Mouse (Mus musculus): ENCODE measurements at regions not wholly inside any gene's neighbourhood (a gene's known extent, or its start where the extent isn't known, plus 50 kb on each side); places are given as distances from the start of the nearest gene placed in this dataset.
A peak's percentile ranks its signal among the peaks of the same experiment; 100 is the strongest.
"Not testable (repeated sequence)": the region's sequence is repeated elsewhere in the genome, so short reads cannot be mapped to it uniquely, and the experiment has no call there.

GRCm38 (mm10) chr2:81848836-81849410 lies 204.1 kb upstream of the Zfp804a start:
- Histone ChIP-seq H3K27me3 (ENCODE audit: control insufficient read depth, insufficient read depth, insufficient read length) (no peaks in the 10 kb centered on the region), H3K4me3 (ENCODE audit: insufficient read depth, poor library complexity, severe bottlenecking) (no peak overlapping the region), H3K79me3 (ENCODE audit: low read depth) (no peaks in the 10 kb centered on the region), H3ac (ENCODE audit: control insufficient read depth, insufficient read length, low read depth) (no peak overlapping the region), H3K36me3 (ENCODE audit: control insufficient read depth, insufficient read depth) (no peaks in the 10 kb centered on the region), H3K79me2 (ENCODE audit: control insufficient read depth, insufficient read depth) (no peaks in the 10 kb centered on the region)
- no peak for TF ChIP-seq FOSL1 (IDR thresholded peaks at IDR 0.05; ENCODE audit: insufficient read depth, low read length, poor library complexity, severe bottlenecking)
- no peak for TF ChIP-seq MYOG (IDR thresholded peaks at IDR 0.05; ENCODE audit: control insufficient read depth, extremely low read depth, insufficient read length)
- TF ChIP-seq MYOD1 (IDR thresholded peaks at IDR 0.05; ENCODE audit: control insufficient read depth, insufficient read length, low read depth): no peak
- no peak for TF ChIP-seq MAX (IDR thresholded peaks at IDR 0.05)
- TF ChIP-seq CEBPB (IDR thresholded peaks at IDR 0.05; ENCODE audit: low read depth): no peak
- TF ChIP-seq USF1 (IDR thresholded peaks at IDR 0.05; ENCODE audit: low read depth): no peak
- no peak for TF ChIP-seq CTCF (IDR thresholded peaks at IDR 0.05; ENCODE audit: control insufficient read depth, insufficient read depth, insufficient read length)

GRCm38 (mm10) chr2:81849927-81850326 lies 203.1 kb upstream of the Zfp804a start:
- H3ac ChIP-seq (ENCODE audit: control insufficient read depth, insufficient read length, low read depth): no peak overlapping the region
- H3K36me3 ChIP-seq (ENCODE audit: control insufficient read depth, insufficient read depth): no peaks in the 10 kb centered on the region
- TF ChIP-seq CEBPB (IDR thresholded peaks at IDR 0.05; ENCODE audit: low read depth): no peak
- TF ChIP-seq USF1 (IDR thresholded peaks at IDR 0.05; ENCODE audit: low read depth): no peak
- TF ChIP-seq CTCF (IDR thresholded peaks at IDR 0.05; ENCODE audit: control insufficient read depth, insufficient read depth, insufficient read length): no peak
- TF ChIP-seq MYOG (IDR thresholded peaks at IDR 0.05; ENCODE audit: control insufficient read depth, extremely low read depth, insufficient read length): no peak
- no peak for TF ChIP-seq MAX (IDR thresholded peaks at IDR 0.05)
- TF ChIP-seq FOSL1 (IDR thresholded peaks at IDR 0.05; ENCODE audit: insufficient read depth, low read length, poor library complexity, severe bottlenecking): no peak
- no peak for TF ChIP-seq MYOD1 (IDR thresholded peaks at IDR 0.05; ENCODE audit: control insufficient read depth, insufficient read length, low read depth)
- H3K4me3 ChIP-seq (ENCODE audit: insufficient read depth, poor library complexity, severe bottlenecking): no peak overlapping the region
- H3K79me2 ChIP-seq (ENCODE audit: control insufficient read depth, insufficient read depth): no peaks in the 10 kb centered on the region
- H3K79me3 ChIP-seq (ENCODE audit: low read depth): no peaks in the 10 kb centered on the region
- H3K27me3 ChIP-seq (ENCODE audit: control insufficient read depth, insufficient read depth, insufficient read length): no peaks in the 10 kb centered on the region

- Histone ChIP-seq H3K79me3 (ENCODE audit: low read depth) (no peaks in the 10 kb centered on the region), H3K36me3 (ENCODE audit: control insufficient read depth, insufficient read depth) (no peaks in the 10 kb centered on the region), H3ac (ENCODE audit: control insufficient read depth, insufficient read length, low read depth) (no peak overlapping the region), H3K27me3 (ENCODE audit: control insufficient read depth, insufficient read depth, insufficient read length) (no peaks in the 10 kb centered on the region), H3K79me2 (ENCODE audit: control insufficient read depth, insufficient read depth) (no peaks in the 10 kb centered on the region), H3K4me3 (ENCODE audit: insufficient read depth, poor library complexity, severe bottlenecking) (no peak overlapping the region)
- TF ChIP-seq FOSL1 (IDR thresholded peaks at IDR 0.05; ENCODE audit: insufficient read depth, low read length, poor library complexity, severe bottlenecking) (no peak), CTCF (IDR thresholded peaks at IDR 0.05; ENCODE audit: control insufficient read depth, insufficient read depth, insufficient read length) (no peak), MAX (IDR thresholded peaks at IDR 0.05) (no peak), MYOG (IDR thresholded peaks at IDR 0.05; ENCODE audit: control insufficient read depth, extremely low read depth, insufficient read length) (no peak), MYOD1 (IDR thresholded peaks at IDR 0.05; ENCODE audit: control insufficient read depth, insufficient read length, low read depth) (no peak), CEBPB (IDR thresholded peaks at IDR 0.05; ENCODE audit: low read depth) (no peak), USF1 (IDR thresholded peaks at IDR 0.05; ENCODE audit: low read depth) (no peak)
Observed at GRCm38 (mm10) chr2:81885438-81885837, 167.6 kb upstream of the Zfp804a start.

GRCm38 (mm10) chr2:81892570-81892969 lies 160.5 kb upstream of the Zfp804a start:
- not testable (repeated sequence) for H3K27me3 ChIP-seq (ENCODE audit: control insufficient read depth, insufficient read depth, insufficient read length); H3ac ChIP-seq (ENCODE audit: control insufficient read depth, insufficient read length, low read depth); H3K4me3 ChIP-seq (ENCODE audit: insufficient read depth, poor library complexity, severe bottlenecking); H3K36me3 ChIP-seq (ENCODE audit: control insufficient read depth, insufficient read depth); H3K79me3 ChIP-seq (ENCODE audit: low read depth); H3K79me2 ChIP-seq (ENCODE audit: control insufficient read depth, insufficient read depth)
- TF ChIP-seq MYOD1 (IDR thresholded peaks at IDR 0.05; ENCODE audit: control insufficient read depth, insufficient read length, low read depth): peak; percentile 32

- H3K27me3 ChIP-seq (ENCODE audit: control insufficient read depth, insufficient read depth, insufficient read length): no peaks in the 10 kb centered on the region
- no peak for TF ChIP-seq MAX (IDR thresholded peaks at IDR 0.05)
- TF ChIP-seq MYOG (IDR thresholded peaks at IDR 0.05; ENCODE audit: control insufficient read depth, extremely low read depth, insufficient read length): no peak
- no peak for TF ChIP-seq USF1 (IDR thresholded peaks at IDR 0.05; ENCODE audit: low read depth)
- TF ChIP-seq CEBPB (IDR thresholded peaks at IDR 0.05; ENCODE audit: low read depth): no peak
- TF ChIP-seq FOSL1 (IDR thresholded peaks at IDR 0.05; ENCODE audit: insufficient read depth, low read length, poor library complexity, severe bottlenecking): no peak
- TF ChIP-seq MYOD1 (IDR thresholded peaks at IDR 0.05; ENCODE audit: control insufficient read depth, insufficient read length, low read depth): no peak
- no peaks in the 10 kb centered on the region for H3K36me3 ChIP-seq (ENCODE audit: control insufficient read depth, insufficient read depth)
Observed at GRCm38 (mm10) chr2:81939360-81939759, 113.7 kb upstream of the Zfp804a start.

More at GRCm38 (mm10) chr2:81939360-81939759, 113.7 kb upstream of the Zfp804a start:
- Histone ChIP-seq H3ac (ENCODE audit: control insufficient read depth, insufficient read length, low read depth) (no peak overlapping the region), H3K79me3 (ENCODE audit: low read depth) (no peaks in the 10 kb centered on the region), H3K4me3 (ENCODE audit: insufficient read depth, poor library complexity, severe bottlenecking) (no peak overlapping the region), H3K79me2 (ENCODE audit: control insufficient read depth, insufficient read depth) (no peaks in the 10 kb centered on the region)
